Mouse (Mus musculus): ENCODE measurements around the gene Nkain2.

GRCm38 (mm10) chr10:31827041-31827440 lies 1063.2 kb downstream of the Nkain2 start:
- TF ChIP-seq POLR2A (IDR thresholded peaks at IDR 0.05; ENCODE audit: low read depth, low read length): no peak
- TF ChIP-seq CTCF (conservative IDR thresholded peaks at IDR 0.05 in 1 of 2, IDR thresholded peaks at IDR 0.05 in 1 of 2; ENCODE audit: low read depth in 2 of 2, low read length in 2 of 2): no peak
- TF ChIP-seq KAT2A (IDR thresholded peaks at IDR 0.05; ENCODE audit: insufficient replicate concordance, low read length): no peak
- no peak for TF ChIP-seq TCF12 (IDR thresholded peaks at IDR 0.05; ENCODE audit: low read depth, low read length)
- no peak for TF ChIP-seq ELF1 (IDR thresholded peaks at IDR 0.05; ENCODE audit: low read depth, low read length)
- TF ChIP-seq EP300 (IDR thresholded peaks at IDR 0.05; ENCODE audit: low read length): no peak
- TF ChIP-seq JUND (conservative IDR thresholded peaks at IDR 0.05; ENCODE audit: low read depth, low read length): no peak
- TF ChIP-seq ZMIZ1 (IDR thresholded peaks at IDR 0.05; ENCODE audit: low read depth, low read length): no peak
- TF ChIP-seq MAFK (IDR thresholded peaks at IDR 0.05; ENCODE audit: insufficient replicate concordance, low read length): no peak
- no peak for TF ChIP-seq RAD21 (IDR thresholded peaks at IDR 0.05; ENCODE audit: low read depth, low read length)

Data from CH12.LX (cell line).